Mouse (Mus musculus) fibroblast of lung, adult 2 months (primary cell): ENCODE results near the gene Sync.

Experiments used
- DNase-seq: peaks from one replicate; pipeline ENCODE4 v3.0.0-alpha.2; 2011; ENCODE audit warnings: low read depth

Gene Sync

DNA sequence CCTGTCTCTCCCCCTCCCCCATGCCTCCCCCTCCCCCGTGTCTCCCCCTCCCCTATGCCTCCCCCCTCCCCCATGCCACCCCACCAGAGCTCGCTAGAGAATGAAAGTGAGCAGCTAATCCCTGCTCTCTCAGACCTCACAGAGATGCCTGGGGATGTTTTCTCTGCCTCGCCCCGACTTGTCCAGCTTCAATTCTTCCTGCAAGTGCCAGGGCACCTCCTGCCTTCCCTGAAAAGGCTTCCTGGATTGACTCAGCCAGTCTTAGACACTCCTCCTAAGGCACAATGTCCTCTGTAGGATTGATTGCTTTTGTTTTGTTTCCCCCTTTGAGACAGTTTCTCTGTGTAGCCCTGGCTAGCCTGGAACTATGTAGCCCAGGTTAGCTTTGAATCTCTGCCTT lies 26.2 kb upstream of the Sync start, which contains the start of gene C77080:
C77080 (minus strand) TSS at position 209 of the 400 bp plus-strand sequence.
- DNase-seq, result no peak

DNA sequence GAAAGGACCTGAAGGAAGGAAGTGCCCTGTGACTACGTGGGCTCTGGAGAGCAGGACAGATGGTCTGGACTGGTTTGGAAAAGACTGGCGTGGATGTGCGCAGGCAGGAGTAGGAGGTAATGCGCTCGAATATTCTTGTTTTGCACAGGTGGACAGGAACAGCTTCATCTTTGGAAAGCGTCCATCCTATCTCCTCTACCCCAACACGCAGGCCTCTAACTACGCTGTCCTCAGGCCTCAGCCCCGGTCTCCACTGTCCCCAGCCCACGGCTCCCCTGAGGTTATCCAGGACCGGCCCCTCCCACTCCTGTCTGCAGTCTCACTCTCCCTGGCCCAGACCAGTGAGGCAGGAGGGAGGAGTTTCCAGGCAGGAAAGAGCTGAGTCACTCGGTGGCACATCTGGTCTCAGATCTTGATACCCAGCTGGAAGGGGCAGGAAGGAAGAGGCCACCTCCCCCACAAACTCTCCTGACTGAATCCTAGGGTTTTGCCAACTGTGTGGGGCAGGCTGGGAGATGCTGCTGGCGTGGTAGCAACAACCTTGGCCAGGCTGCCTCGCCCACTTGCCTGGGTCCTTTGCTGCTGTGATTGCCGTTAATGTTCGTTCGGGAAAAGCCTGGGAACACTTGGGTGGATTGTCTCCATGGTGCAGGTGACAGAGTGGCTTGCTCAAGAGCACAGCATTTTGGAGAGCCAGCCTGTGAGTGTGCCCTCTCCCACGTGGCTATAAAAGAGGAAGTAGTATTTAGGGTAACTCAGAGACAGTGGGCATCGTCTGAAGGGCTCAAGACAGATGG lies 24.0 kb upstream of the Sync start:
- peak; percentile 85 for DNase-seq

DNA sequence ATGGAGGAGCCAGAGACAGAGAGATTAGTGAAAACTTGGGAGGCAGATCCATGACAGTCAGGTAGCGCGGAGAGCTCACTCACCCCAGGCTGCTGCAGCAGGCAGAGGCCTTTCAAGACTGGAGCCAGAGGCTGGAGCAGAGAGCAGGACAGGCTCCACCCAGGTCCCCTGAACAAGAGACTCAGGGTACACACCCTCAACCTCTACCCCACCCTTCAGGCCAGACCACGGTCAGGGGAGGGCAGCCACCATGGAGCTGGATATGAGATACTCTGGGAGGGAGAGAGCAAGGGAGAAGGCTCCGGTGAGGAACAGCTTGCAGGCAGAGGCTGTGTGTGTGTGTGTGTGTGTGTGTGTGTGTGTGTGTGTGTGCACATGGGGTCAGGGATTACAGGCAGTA lies 21.2 kb upstream of the Sync start:
- no peak for DNase-seq

DNA sequence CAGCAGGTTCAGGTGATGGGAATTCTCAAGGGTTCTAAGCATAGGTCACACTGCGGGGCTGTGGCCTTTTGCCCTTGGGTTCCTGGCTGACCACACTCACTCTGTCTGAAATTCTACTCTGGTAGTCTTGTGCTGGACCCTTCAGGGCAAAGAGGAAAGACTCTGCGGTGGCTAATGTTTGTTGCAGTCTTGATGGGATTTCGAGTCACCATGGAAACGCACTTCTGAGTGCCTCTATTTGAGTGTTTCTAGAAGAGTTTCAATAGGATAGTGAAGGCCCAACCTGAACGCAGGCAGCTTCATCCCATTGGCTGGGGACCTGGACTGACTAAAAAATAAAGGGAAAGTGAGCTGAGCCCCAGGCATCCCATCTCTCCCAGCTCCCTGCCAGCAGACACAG lies 20.6 kb upstream of the Sync start:
- no peak for DNase-seq

DNA sequence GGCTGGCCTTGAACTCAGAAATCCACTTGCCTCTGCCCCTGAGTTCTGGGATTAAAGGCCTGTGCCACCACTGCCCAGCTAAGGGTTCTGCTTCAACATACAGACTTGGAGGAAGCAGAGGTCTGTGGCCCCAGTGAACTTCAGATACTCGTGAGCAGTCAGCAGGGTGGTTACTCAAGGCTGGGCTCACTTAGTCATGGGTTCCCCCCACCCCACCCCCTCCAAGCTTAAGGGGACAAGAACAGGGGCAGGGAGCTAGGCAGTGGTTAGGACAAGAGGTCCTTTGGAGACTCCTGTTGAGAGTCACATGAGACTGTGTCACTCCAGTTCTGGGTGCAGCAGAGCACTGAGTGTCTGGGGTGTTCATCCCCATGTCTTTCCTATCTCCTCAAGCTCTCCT lies 18.7 kb upstream of the Sync start:
- no peak for DNase-seq

DNA sequence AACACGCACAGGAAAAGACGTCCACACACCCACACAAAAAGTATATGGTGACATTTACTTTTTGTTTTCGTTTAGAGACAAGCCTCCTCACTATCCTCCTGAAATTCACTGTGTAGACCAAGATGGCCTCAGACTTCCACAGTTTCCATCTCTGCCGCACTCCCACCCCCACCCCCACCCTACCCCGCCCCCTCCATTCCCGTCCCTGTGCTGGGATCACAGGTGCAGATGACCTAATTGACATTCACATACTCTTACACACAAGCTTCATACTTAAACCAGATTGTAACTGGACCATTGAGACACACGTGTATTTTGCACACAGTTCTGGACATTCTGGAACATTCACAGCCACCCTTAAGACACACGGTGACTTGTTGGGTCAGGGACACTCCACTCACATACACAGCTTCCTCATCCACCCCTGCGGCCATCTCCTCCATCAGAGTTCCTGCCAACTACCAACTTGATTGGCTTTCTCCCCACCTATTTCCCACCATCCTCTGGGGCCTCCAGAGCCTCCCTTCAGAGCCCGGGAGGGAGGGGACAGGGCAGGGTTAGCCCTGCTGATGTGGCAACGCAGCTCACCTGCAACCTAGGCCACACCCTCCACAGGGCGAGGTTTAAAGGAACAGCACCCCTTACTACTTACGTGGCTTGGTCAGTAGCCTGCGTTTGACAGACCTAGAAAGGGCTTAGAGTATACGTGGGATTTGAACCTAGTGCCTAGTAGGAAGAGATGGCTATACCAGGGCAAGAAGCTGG lies 15.2 kb upstream of the Sync start:
- DNase-seq, result no peak

DNA sequence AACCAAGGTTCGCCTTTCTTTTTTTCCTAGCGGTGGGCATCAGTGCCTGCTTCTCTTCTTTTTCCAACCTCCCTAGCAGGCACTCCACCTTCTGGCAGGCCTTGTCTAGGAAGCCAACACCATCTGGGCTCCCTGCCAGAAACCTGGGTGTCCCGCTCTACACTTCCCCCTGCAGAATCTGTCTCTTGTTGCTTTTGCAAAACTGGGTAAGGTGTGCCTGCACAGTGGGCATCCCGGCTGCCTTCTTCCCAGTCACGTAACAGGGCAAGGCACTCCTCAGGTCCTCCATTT lies 14.7 kb upstream of the Sync start:
- DNase-seq, result no peak

DNA sequence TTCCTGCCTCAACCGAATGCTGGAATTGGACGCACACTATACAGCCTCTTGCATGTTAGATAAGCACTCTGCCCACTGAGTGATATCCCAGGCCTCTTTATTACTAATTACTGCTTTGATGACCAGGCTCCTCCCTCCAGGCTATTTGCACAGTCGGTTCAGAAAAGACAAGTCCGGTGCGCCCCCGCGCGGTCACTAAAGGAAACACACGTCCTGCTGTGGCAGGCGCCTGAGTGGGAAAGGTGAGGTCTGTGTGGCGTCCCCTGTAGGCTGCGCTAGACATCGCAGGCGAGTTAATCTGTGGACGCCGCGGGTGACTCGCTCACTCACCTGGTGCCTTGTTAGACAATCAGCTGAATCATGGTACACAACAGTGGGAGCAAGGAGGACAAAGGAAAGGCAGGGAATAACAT lies 11.0 kb upstream of the Sync start:
- peak; percentile 69 for DNase-seq

DNA sequence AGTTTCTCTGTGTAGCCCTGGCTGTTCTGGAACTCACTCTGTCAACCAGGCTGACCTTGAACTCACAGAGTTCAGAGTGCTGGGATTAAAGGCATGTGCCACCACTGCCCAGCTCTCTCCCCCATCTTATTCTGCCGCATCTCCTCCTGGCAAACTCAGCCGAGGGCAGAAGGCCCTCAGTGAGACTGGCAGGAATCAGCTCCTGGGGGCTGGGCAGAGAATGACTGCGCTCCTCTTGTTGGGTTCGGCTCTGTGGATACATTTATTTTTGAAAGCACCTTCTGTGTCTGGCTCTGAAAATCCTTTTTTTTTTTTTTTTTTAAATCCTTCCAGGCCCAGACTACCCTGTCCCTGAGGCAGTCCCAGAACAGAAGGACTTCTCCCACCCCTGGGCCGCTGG lies 4.6 kb upstream of the Sync start:
- no peak for DNase-seq

DNA sequence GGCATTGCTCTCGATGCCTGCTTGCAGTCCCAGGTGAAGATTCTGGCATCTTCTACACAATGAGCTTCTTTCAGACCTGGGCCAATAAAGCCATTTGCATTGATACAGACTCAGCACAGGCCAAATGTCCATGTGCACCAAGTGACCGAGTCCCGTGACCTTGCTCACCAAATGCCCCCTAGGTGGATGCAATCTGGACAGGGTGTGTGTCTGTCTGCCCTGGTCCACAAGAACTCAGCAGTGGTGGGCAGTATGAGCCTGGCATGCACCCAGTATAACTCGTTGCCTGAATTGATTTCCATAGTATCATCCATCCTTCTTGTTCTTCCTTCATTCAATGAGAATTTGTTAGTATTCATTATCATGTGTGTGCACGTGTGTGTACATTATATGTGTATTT lies 4.2 kb upstream of the Sync start:
- DNase-seq, result no peak

DNA sequence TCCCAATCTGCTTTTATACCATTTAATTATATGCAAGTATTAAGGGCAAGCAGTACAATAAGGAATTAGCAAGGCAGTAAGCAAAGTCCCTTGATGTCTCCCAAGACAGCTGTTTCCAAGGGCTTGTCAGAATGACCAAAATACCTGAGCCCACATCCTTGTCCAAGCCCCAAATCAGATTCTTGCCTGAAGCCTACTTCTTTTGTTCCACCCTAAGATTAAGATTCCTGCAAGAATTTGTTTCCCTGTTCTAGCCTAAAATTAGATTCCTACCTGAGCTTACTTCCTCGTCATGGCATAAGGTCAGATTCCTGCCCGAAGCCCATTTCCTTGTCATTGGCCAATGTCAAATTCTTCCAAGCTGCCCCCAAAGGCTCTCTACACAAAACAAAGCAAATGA lies 2.7 kb upstream of the Sync start:
- DNase-seq, result no peak

DNA sequence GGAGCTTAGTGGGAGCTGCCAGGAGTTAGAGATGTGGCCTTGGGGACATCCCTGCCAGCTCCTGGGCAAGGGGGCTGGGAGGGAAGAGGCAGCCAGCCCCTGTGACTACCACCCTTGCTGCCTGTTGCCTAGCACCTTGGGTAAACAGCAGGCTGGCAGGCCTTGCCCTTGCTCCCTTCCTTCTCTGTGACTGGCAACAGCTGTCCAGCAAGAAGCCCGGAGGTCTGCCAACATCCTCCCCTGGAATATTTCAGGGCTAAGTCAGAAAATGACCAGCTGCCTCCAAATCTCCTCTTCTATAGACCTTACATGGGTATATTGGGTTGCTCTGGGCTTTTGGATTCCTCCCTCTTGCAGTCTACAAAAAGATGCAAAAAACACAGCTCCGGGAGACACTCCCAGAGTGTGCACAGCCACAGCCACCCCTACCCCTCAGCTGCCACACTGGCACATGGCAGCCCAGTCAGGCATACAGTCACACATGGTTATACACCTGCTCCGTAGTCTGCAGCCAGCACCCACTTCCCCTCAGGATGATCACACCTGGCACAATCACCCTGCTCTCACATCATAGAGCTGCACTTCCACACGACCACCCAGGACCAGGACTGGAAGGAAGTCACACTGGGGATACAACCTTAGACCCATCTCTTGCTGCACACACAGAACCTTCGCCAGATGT lies 1.3 kb upstream of the Sync start:
- no peak for DNase-seq

DNA sequence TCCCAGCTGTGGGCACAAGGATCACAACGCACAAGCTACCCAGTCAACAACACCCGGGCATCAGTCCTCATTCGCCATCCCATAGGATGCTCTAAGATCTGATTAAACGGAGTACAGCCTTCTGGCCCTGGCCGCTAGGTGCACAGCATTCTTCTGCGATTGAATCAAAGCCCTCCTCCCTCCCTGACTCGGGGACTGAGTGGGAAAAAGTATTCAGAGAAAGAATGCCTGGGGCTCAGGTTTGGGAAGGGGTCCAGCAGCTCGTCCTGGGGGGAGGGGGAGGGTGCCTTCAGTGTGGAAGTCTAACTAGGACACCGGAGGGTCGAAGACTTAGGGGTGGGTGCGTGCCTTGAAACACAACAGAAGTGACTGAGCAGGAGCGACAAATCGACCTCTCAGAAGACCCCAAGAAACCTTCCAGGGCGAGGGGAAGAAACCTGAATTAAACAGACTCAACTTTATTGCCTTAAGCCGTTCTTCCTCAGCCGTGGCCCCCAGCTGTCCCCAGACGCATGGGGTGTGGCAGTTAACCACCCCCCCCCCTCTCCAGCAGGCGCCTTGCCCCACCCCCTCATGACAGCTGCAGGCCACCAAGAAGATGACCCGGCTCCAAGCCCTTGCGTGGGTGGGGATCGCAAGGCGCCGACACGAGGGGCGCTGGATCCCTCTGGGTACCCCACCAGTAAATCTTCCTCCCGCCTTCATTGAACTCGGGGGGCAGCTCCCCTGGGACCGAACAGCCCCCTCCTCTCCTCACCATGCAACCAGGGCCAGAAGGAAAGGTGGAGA lies 540 bp upstream of the Sync start:
- no peak for DNase-seq

DNA sequence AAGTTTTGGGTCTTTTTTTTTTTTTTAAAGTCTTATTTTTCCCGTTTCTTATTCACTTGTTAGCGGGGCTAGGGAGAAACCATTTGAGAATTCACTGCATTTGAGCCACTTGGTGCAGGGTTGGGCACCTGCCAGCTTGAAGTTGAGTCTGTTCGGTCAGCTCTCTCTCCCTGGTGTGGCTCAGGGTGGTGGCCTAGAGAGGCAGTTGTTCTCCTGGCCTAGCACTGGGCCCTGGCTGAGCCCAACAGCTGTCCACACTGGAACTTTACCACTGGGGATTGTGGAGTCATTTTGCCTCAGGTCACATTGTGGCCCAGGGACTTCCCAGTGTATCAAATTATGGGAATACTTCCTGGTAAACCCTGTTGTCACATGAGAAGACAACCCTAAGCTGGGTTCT lies 650 bp downstream of the Sync start:
- DNase-seq, result no peak

DNA sequence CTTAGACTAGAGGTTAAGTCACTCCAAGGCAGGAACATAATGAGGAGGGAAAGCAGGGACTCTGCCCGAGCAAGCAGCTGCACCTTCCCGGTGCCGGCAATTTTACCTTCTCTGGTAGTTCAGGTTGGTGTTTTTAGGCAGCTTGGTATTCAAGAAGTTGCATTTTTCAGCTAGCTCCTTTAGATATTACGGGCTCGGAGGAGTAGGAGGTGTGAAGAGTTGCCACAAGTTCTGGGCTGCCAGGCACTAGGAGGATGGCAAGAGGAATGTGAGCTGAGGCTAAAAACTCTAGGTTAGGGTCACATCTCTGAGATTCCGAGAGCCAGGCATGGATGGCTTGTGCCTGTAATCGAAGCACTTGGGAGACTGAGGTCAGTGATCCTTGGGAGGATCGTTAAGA lies 2.3 kb downstream of the Sync start:
- DNase-seq, result no peak

DNA sequence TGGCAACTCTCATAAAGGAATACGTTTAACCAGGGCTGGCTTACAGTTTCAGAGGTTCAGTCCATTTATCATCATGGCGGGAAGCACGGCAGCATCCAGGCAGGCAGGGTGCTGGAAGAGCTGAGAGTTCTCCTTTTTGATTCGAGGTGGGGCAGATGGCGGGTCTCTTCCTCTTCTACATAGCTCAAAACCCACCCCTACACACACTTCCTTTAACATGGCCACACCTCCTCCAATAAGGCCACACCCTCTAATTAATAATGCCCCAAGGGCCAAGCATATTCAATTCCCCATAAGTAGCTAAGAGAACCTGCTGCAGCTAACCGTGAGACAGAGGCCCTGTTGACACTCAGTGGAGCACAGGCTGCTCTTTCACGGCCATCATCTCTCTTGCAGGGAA lies 5.4 kb downstream of the Sync start:
- no peak for DNase-seq

DNA sequence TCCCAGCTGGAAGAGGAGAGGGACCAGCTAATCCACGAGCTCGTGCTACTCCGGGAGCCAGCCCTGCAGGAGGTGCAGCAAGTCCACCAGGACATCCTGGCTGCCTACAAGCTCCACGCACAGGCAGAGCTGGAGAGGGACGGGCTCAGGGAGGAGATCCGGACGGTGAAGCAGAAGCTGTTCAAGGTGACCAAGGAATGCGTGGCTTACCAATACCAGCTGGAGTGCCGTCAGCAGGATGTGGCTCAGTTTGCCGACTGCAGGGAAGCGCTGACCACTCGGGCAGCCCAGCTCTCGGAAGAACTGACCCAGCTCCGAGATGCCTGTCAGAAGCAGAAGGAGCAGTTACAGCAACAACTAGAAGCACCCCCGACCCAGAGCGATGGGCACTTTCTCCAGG lies 6.3 kb downstream of the Sync start:
- DNase-seq, result no peak

DNA sequence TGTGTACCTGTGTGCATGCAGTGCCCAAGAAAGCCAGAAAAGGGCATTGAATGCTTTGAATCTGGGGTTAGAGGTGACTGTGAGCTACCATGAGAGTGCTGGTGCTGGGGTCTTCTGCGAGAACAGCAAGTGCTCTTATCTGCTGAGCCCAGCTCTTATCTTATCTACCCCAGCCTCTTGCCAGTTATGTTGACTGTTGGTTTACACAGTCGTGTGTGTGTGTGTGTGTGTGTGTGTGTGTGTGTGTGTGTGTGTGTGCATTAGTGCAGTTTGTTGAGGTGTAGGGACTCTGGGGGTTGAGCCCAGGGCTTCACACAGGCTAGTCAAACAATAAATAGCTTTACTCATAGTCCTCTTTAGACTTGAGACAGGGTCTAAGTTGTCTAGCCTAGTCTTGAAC lies 7.8 kb downstream of the Sync start:
- DNase-seq, result no peak

DNA sequence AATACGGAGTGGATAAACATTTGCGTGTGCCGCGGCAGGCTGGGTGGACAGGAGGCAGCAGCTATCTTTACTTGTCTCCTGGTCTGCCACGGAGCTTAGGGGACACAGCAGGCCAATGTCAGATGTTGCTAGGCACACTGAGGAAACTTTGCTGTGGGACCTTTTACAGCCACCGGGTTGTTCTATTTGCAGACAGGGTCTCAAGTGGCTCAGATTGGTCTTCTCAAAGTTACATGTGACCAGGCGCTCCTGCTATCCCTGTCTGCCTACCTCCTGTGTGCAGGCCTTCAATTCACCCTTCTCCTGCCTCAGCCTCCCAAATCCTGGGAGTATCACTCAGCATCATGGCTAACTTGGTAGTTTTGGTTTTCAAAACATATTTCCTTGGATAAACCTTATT lies 8.6 kb downstream of the Sync start:
- no peak for DNase-seq

DNA sequence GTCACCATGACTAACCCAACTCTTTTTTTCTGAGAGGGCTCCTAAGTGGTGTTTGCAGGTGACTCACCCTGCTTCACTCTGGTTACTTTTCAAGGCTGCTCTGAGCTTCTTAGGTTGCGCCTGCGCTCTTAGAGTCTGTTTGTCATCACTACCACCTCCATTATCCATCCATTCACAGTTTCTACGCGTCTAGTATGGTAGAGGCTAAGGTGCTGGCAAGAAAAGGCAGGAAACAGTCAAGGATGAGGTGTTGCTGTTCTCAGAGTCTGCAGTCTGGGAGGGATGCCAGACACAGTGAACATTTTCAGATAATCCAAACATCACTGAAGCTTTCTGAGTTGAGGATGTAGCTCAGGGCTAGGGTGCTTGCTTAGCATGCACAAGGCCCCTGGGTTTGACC lies 10.3 kb downstream of the Sync start:
- DNase-seq, result no peak

DNA sequence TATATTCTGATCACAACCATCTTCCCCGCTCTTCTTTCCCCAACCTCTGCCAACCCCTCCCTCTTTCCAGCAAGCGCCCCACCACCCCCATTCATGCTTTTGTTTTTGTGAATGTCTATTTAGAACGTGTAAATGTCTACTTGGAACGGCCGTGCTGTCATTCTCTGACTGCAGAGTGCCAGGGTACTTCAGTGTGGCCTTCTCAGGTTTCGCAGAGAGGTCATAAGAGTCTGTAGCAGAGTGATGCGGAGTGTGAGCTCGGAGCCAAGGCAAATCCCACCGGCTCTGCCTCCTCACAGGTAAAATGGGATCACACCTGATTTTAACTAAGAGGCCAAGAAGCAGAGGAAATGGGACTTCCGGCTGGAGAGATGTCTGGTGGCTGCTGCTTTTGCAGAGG lies 11.7 kb downstream of the Sync start:
- DNase-seq, result no peak

DNA sequence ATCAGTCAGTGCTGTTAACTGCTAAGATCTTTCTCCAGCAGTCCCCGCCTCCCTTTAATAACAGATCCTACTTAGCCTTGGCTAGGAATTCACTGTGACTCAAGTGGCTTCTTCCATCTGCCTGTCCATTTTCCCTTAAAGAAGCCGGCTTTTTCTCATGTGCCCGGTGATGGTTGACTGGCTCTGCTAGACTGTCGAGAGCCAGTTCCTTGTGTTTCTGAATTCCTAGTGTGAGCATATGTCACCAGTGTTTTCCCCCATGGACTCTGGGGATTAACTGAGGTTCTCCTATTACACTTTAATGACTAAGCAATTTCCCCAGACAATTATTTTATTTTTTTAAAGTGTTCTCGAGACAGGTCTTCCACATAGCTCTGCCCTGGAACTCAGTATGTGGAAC lies 16.0 kb downstream of the Sync start:
- peak; percentile 42 for DNase-seq

DNA sequence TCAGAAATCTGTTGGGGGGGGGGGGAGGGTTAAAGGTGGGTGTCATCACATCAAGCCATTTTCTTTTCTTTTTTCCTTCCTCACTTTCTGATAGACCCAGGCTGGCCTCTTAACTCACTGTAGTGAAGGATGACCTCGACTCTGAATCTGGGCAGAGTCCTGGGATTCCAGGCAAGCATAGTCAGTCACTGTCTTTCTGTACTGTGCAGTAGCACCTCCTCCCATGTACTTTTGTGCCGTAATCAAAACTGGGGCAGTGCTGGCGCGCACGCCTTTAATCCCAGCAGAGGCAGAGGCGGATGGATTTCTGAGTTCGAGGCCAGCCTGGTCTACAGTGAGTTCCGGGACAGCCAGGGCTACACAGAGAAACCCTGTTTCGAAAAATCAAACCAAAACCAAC lies 16.4 kb downstream of the Sync start:
- no peak for DNase-seq
